Mouse (Mus musculus) left cerebral cortex, adult 11 months (tissue): Measurements from ENCODE around the gene Glod4.
"Not testable (repeated sequence)": the region's sequence is repeated elsewhere in the genome, so short reads cannot be mapped to it uniquely, and the experiment has no call there.

Experiments
- DNase-seq: peaks from one replicate; pipeline ENCODE4 v3.0.0; 2022; ENCODE audit warnings: low spot score

Glod4 gene

GRCm38 (mm10) chr11:76257386-76257785 is 13.9 kb upstream of the Glod4 start:
- DNase-seq, result no peak

- DNase-seq, result no peak
Measured at GRCm38 (mm10) chr11:76256129-76256528, 12.6 kb upstream of the Glod4 start.

GRCm38 (mm10) chr11:76255431-76256001 is 12.0 kb upstream of the Glod4 start:
- peak; percentile 22 for DNase-seq

GRCm38 (mm10) chr11:76253918-76254264 is 10.4 kb upstream of the Glod4 start:
- no peak for DNase-seq

GRCm38 (mm10) chr11:76253145-76253917 is 9.8 kb upstream of the Glod4 start:
- peak; percentile 77 for DNase-seq

GRCm38 (mm10) chr11:76252036-76252435 is 8.5 kb upstream of the Glod4 start:
- no peak for DNase-seq

- no peak for DNase-seq
Measured at GRCm38 (mm10) chr11:76247239-76247638, 3.7 kb upstream of the Glod4 start.

GRCm38 (mm10) chr11:76246439-76246838 is 2.9 kb upstream of the Glod4 start:
- DNase-seq, result no peak

- no peak for DNase-seq
Measured at GRCm38 (mm10) chr11:76243811-76244546, 454 bp upstream of the Glod4 start.

- DNase-seq, result no peak
Measured at GRCm38 (mm10) chr11:76239750-76240149, 3.8 kb downstream of the Glod4 start.

GRCm38 (mm10) chr11:76236136-76236535 is 7.4 kb downstream of the Glod4 start:
- DNase-seq, result no peak

- DNase-seq, result no peak
Measured at GRCm38 (mm10) chr11:76225051-76225450, 18.5 kb downstream of the Glod4 start.

GRCm38 (mm10) chr11:76224631-76225030 is 18.9 kb downstream of the Glod4 start:
- DNase-seq, result no peak

- peak; percentile 96 for DNase-seq
Measured at GRCm38 (mm10) chr11:76217390-76217800, 26.1 kb downstream of the Glod4 start, which contains the start of the genes Dbil5 and Gemin4. Gene Dbil5 (plus strand): TSS chr11:76217608. Gene Gemin4 (minus strand): TSS chr11:76217664.

GRCm38 (mm10) chr11:76216681-76217389 is 26.7 kb downstream of the Glod4 start:
- DNase-seq, result no peak

GRCm38 (mm10) chr11:76216049-76216540 is 27.4 kb downstream of the Glod4 start:
- no peak for DNase-seq

GRCm38 (mm10) chr11:76215011-76215410 is 28.5 kb downstream of the Glod4 start:
- DNase-seq, result no peak

- no peak for DNase-seq
Measured at GRCm38 (mm10) chr11:76213841-76214240, 29.7 kb downstream of the Glod4 start.

GRCm38 (mm10) chr11:76211595-76211994 is 31.9 kb downstream of the Glod4 start:
- not testable (repeated sequence) for DNase-seq

GRCm38 (mm10) chr11:76210228-76210985 is 33.1 kb downstream of the Glod4 start:
- no peak for DNase-seq

- DNase-seq, result no peak
Measured at GRCm38 (mm10) chr11:76206793-76207192, 36.7 kb downstream of the Glod4 start.
